Mouse (Mus musculus): ENCODE results near the gene Zfp706. TPM values are rescaled to one million over a fixed set of nuclear protein-coding genes. Genes with fewer than 3 reads are reported as not detected.

Zfp706 gene
- polyA plus RNA-seq, 1 experiment from 2014 or later = 415 TPM

- Histone ChIP-seq H3K9ac (ENCODE audit: low read length) (peak overlapping the region; percentile 63), H3K27ac (replicated peaks in 1 of 2; ENCODE audit: control insufficient read depth in 1 of 2, insufficient read depth in 1 of 2, low read depth in 2 of 2, low read length in 2 of 2) (peak overlapping the region in 1 of 2 experiments; percentile 10; a peak in 1 of 4 replicates), H3K4me3 (ENCODE audit: control insufficient read depth in 1 of 2, insufficient read depth in 1 of 2, low read depth in 1 of 2, low read length in 2 of 2) (peak overlapping the region; percentile 40 to 42), H3K9me3 (ENCODE audit: control insufficient read depth, low read length) (no peaks in the 10 kb centered on the region), H3K4me1 (ENCODE audit: control insufficient read depth in 2 of 2, insufficient read depth in 2 of 2, low read length in 2 of 2) (peaks cover 18 to 33% of the 10 kb centered on the region in 2 experiments), H3K36me3 (ENCODE audit: control insufficient read depth, insufficient read depth, low read length) (no peaks in the 10 kb centered on the region), H3K27me3 (ENCODE audit: control insufficient read depth, insufficient read depth, low read length) (no peaks in the 10 kb centered on the region), H3K4me2 (ENCODE audit: low read length) (peak overlapping the region; percentile 59)
- WGBS = 25% methylated on average over 5 of the region's 5 CpGs
- no peak for ATAC-seq (ENCODE audit: insufficient number of reproducible peaks, insufficient read depth, low FRiP score, low read depth)
Measured at GRCm38 (mm10) chr15:36979159-36979487, 28.4 kb downstream of the Zfp706 start.

- Histone ChIP-seq H3K9me3 (ENCODE audit: control insufficient read depth, low read length) (no peaks in the 10 kb centered on the region), H3K4me3 (ENCODE audit: control insufficient read depth in 1 of 2, insufficient read depth in 1 of 2, low read depth in 1 of 2, low read length in 2 of 2) (no peak overlapping the region), H3K27ac (replicated peaks in 1 of 2; ENCODE audit: control insufficient read depth in 1 of 2, insufficient read depth in 1 of 2, low read depth in 2 of 2, low read length in 2 of 2) (no peak overlapping the region), H3K27me3 (ENCODE audit: control insufficient read depth, insufficient read depth, low read length) (no peaks in the 10 kb centered on the region), H3K9ac (ENCODE audit: low read length) (no peak overlapping the region), H3K36me3 (ENCODE audit: control insufficient read depth, insufficient read depth, low read length) (no peaks in the 10 kb centered on the region), H3K4me1 (ENCODE audit: control insufficient read depth in 2 of 2, insufficient read depth in 2 of 2, low read length in 2 of 2) (peaks cover 21 to 36% of the 10 kb centered on the region in 2 experiments), H3K4me2 (ENCODE audit: low read length) (no peak overlapping the region)
- no peak for ATAC-seq (ENCODE audit: insufficient number of reproducible peaks, insufficient read depth, low FRiP score, low read depth)
- WGBS = 74% methylated on average over 8 of the region's 8 CpGs
Measured at GRCm38 (mm10) chr15:36977823-36978222, 29.8 kb downstream of the Zfp706 start.

- Histone ChIP-seq H3K4me2 (ENCODE audit: low read length) (no peak overlapping the region), H3K9me3 (ENCODE audit: control insufficient read depth, low read length) (no peaks in the 10 kb centered on the region), H3K27me3 (ENCODE audit: control insufficient read depth, insufficient read depth, low read length) (no peaks in the 10 kb centered on the region), H3K9ac (ENCODE audit: low read length) (no peak overlapping the region), H3K4me3 (ENCODE audit: control insufficient read depth in 1 of 2, insufficient read depth in 1 of 2, low read depth in 1 of 2, low read length in 2 of 2) (no peak overlapping the region), H3K27ac (replicated peaks in 1 of 2; ENCODE audit: control insufficient read depth in 1 of 2, insufficient read depth in 1 of 2, low read depth in 2 of 2, low read length in 2 of 2) (no peak overlapping the region), H3K36me3 (ENCODE audit: control insufficient read depth, insufficient read depth, low read length) (no peaks in the 10 kb centered on the region), H3K4me1 (ENCODE audit: control insufficient read depth in 2 of 2, insufficient read depth in 2 of 2, low read length in 2 of 2) (peaks cover 21 to 31% of the 10 kb centered on the region in 2 experiments)
- 89% methylated on average over 5 of the region's 5 CpGs for WGBS
- no peak for ATAC-seq (ENCODE audit: insufficient number of reproducible peaks, insufficient read depth, low FRiP score, low read depth)
Measured at GRCm38 (mm10) chr15:36975690-36976089, 31.9 kb downstream of the Zfp706 start.

GRCm38 (mm10) chr15:36975256-36975620 lies 32.3 kb downstream of the Zfp706 start:
- no peak overlapping the region for H3K4me2 ChIP-seq (ENCODE audit: low read length)
- no peak overlapping the region for H3K4me3 ChIP-seq (ENCODE audit: control insufficient read depth in 1 of 2, insufficient read depth in 1 of 2, low read depth in 1 of 2, low read length in 2 of 2)
- no peak for ATAC-seq (ENCODE audit: insufficient number of reproducible peaks, insufficient read depth, low FRiP score, low read depth)
- no peaks in the 10 kb centered on the region for H3K27me3 ChIP-seq (ENCODE audit: control insufficient read depth, insufficient read depth, low read length)
- no peaks in the 10 kb centered on the region for H3K9me3 ChIP-seq (ENCODE audit: control insufficient read depth, low read length)
- H3K36me3 ChIP-seq (ENCODE audit: control insufficient read depth, insufficient read depth, low read length) = no peaks in the 10 kb centered on the region
- 75% methylated on average over 2 of the region's 2 CpGs for WGBS
- peaks cover 20 to 27% of the 10 kb centered on the region in 2 experiments for H3K4me1 ChIP-seq (ENCODE audit: control insufficient read depth in 2 of 2, insufficient read depth in 2 of 2, low read length in 2 of 2)
- H3K9ac ChIP-seq (ENCODE audit: low read length) = no peak overlapping the region
- no peak overlapping the region for H3K27ac ChIP-seq (replicated peaks in 1 of 2; ENCODE audit: control insufficient read depth in 1 of 2, insufficient read depth in 1 of 2, low read depth in 2 of 2, low read length in 2 of 2)

- no peaks in the 10 kb centered on the region for H3K27me3 ChIP-seq (ENCODE audit: control insufficient read depth, insufficient read depth, low read length)
- no peaks in the 10 kb centered on the region for H3K36me3 ChIP-seq (ENCODE audit: control insufficient read depth, insufficient read depth, low read length)
- 42% methylated on average over 6 of the region's 6 CpGs for WGBS
- ATAC-seq (ENCODE audit: insufficient number of reproducible peaks, insufficient read depth, low FRiP score, low read depth) = no peak
- H3K9ac ChIP-seq (ENCODE audit: low read length) = no peak overlapping the region
- H3K9me3 ChIP-seq (ENCODE audit: control insufficient read depth, low read length) = no peaks in the 10 kb centered on the region
- no peak overlapping the region for H3K4me3 ChIP-seq (ENCODE audit: control insufficient read depth in 1 of 2, insufficient read depth in 1 of 2, low read depth in 1 of 2, low read length in 2 of 2)
- H3K4me2 ChIP-seq (ENCODE audit: low read length) = no peak overlapping the region
- H3K4me1 ChIP-seq (ENCODE audit: control insufficient read depth in 2 of 2, insufficient read depth in 2 of 2, low read length in 2 of 2) = peaks cover 17 to 24% of the 10 kb centered on the region in 2 experiments
- H3K27ac ChIP-seq (replicated peaks in 1 of 2; ENCODE audit: control insufficient read depth in 1 of 2, insufficient read depth in 1 of 2, low read depth in 2 of 2, low read length in 2 of 2) = peak overlapping the region in 1 of 2 experiments; percentile 27; a peak in 1 of 4 replicates
Measured at GRCm38 (mm10) chr15:36974614-36975255, 32.8 kb downstream of the Zfp706 start.

- Histone ChIP-seq H3K4me3 (ENCODE audit: control insufficient read depth in 1 of 2, insufficient read depth in 1 of 2, low read depth in 1 of 2, low read length in 2 of 2) (no peak overlapping the region), H3K27me3 (ENCODE audit: control insufficient read depth, insufficient read depth, low read length) (no peaks in the 10 kb centered on the region), H3K9me3 (ENCODE audit: control insufficient read depth, low read length) (no peaks in the 10 kb centered on the region), H3K4me1 (ENCODE audit: control insufficient read depth in 2 of 2, insufficient read depth in 2 of 2, low read length in 2 of 2) (peaks cover 17 to 19% of the 10 kb centered on the region in 2 experiments), H3K9ac (ENCODE audit: low read length) (no peak overlapping the region), H3K27ac (replicated peaks in 1 of 2; ENCODE audit: control insufficient read depth in 1 of 2, insufficient read depth in 1 of 2, low read depth in 2 of 2, low read length in 2 of 2) (peak overlapping the region; percentile 19 to 27; a peak in 3 of 4 replicates), H3K4me2 (ENCODE audit: low read length) (no peak overlapping the region), H3K36me3 (ENCODE audit: control insufficient read depth, insufficient read depth, low read length) (no peaks in the 10 kb centered on the region)
- 52% methylated on average over 7 of the region's 7 CpGs for WGBS
- ATAC-seq (ENCODE audit: insufficient number of reproducible peaks, insufficient read depth, low FRiP score, low read depth) = peak; percentile 36; the same call in 1 of the 2 replicates
Measured at GRCm38 (mm10) chr15:36973714-36974113, 33.9 kb downstream of the Zfp706 start.

- Histone ChIP-seq H3K27ac (replicated peaks in 1 of 2; ENCODE audit: control insufficient read depth in 1 of 2, insufficient read depth in 1 of 2, low read depth in 2 of 2, low read length in 2 of 2) (peak overlapping the region in 1 of 2 experiments; percentile 19; a peak in 1 of 4 replicates), H3K4me1 (ENCODE audit: control insufficient read depth in 2 of 2, insufficient read depth in 2 of 2, low read length in 2 of 2) (peaks cover 17 to 20% of the 10 kb centered on the region in 2 experiments), H3K4me2 (ENCODE audit: low read length) (no peak overlapping the region), H3K9ac (ENCODE audit: low read length) (no peak overlapping the region), H3K9me3 (ENCODE audit: control insufficient read depth, low read length) (no peaks in the 10 kb centered on the region), H3K4me3 (ENCODE audit: control insufficient read depth in 1 of 2, insufficient read depth in 1 of 2, low read depth in 1 of 2, low read length in 2 of 2) (no peak overlapping the region), H3K27me3 (ENCODE audit: control insufficient read depth, insufficient read depth, low read length) (no peaks in the 10 kb centered on the region), H3K36me3 (ENCODE audit: control insufficient read depth, insufficient read depth, low read length) (no peaks in the 10 kb centered on the region)
- no peak for ATAC-seq (ENCODE audit: insufficient number of reproducible peaks, insufficient read depth, low FRiP score, low read depth)
- WGBS = 64% methylated on average over 6 of the region's 6 CpGs
Measured at GRCm38 (mm10) chr15:36973290-36973689, 34.3 kb downstream of the Zfp706 start.

- Histone ChIP-seq H3K4me1 (ENCODE audit: control insufficient read depth in 2 of 2, insufficient read depth in 2 of 2, low read length in 2 of 2) (peaks cover 32 to 35% of the 10 kb centered on the region in 2 experiments), H3K9ac (ENCODE audit: low read length) (no peak overlapping the region), H3K9me3 (ENCODE audit: control insufficient read depth, low read length) (no peaks in the 10 kb centered on the region), H3K4me3 (ENCODE audit: control insufficient read depth in 1 of 2, insufficient read depth in 1 of 2, low read depth in 1 of 2, low read length in 2 of 2) (no peak overlapping the region), H3K27me3 (ENCODE audit: control insufficient read depth, insufficient read depth, low read length) (no peaks in the 10 kb centered on the region), H3K36me3 (ENCODE audit: control insufficient read depth, insufficient read depth, low read length) (no peaks in the 10 kb centered on the region), H3K27ac (replicated peaks in 1 of 2; ENCODE audit: control insufficient read depth in 1 of 2, insufficient read depth in 1 of 2, low read depth in 2 of 2, low read length in 2 of 2) (no peak overlapping the region), H3K4me2 (ENCODE audit: low read length) (no peak overlapping the region)
- ATAC-seq (ENCODE audit: insufficient number of reproducible peaks, insufficient read depth, low FRiP score, low read depth) = no peak
- WGBS = 87% methylated on average over 5 of the region's 5 CpGs
Measured at GRCm38 (mm10) chr15:36969794-36970193, 37.8 kb downstream of the Zfp706 start.

All from heart, embryonic 14.5 days (tissue).